Mouse (Mus musculus): ENCODE data around the gene Cdkn2aipnl. TPM values are rescaled to one million over a fixed set of nuclear protein-coding genes. Genes with fewer than 3 reads are reported as not detected.
A peak's percentile ranks its signal among the peaks of the same experiment; 100 is the strongest.

The Cdkn2aipnl gene
- polyA plus RNA-seq, 1 experiment from 2014 or later = 70.8 TPM

GRCm38 (mm10) chr11:52005586-52005985, 38.1 kb downstream of the Cdkn2aipnl start:
- no peak for ATAC-seq (ENCODE audit: insufficient number of reproducible peaks, low FRiP score)
- H3K4me3 ChIP-seq = no peak overlapping the region
- 66% methylated on average over 2 of the region's 2 CpGs for WGBS
- peaks cover 3% of the 10 kb centered on the region; the same call in 1 of the 2 replicates for H3K36me3 ChIP-seq
- H3K9me3 ChIP-seq (replicated peaks) = no peaks in the 10 kb centered on the region
- no peaks in the 10 kb centered on the region for H3K27me3 ChIP-seq (replicated peaks)
- H3K4me2 ChIP-seq = no peak overlapping the region
- no peak overlapping the region for H3K9ac ChIP-seq
- peaks cover 15% of the 10 kb centered on the region for H3K4me1 ChIP-seq (replicated peaks)
- H3K27ac ChIP-seq (ENCODE audit: poor library complexity, severe bottlenecking) = no peak overlapping the region

- no peak overlapping the region for H3K9ac ChIP-seq
- H3K27me3 ChIP-seq (replicated peaks) = no peaks in the 10 kb centered on the region
- peaks cover 3% of the 10 kb centered on the region; the same call in 1 of the 2 replicates for H3K36me3 ChIP-seq
- H3K4me1 ChIP-seq (replicated peaks) = peaks cover 6% of the 10 kb centered on the region; the same call in 1 of the 2 replicates
- WGBS = 83% methylated on average over 11 of the region's 11 CpGs
- no peak for ATAC-seq (ENCODE audit: insufficient number of reproducible peaks, low FRiP score)
- H3K9me3 ChIP-seq (replicated peaks) = no peaks in the 10 kb centered on the region
- no peak overlapping the region for H3K4me3 ChIP-seq
- H3K27ac ChIP-seq (ENCODE audit: poor library complexity, severe bottlenecking) = no peak overlapping the region
- no peak overlapping the region for H3K4me2 ChIP-seq
Measured at GRCm38 (mm10) chr11:52011011-52011410, 43.5 kb downstream of the Cdkn2aipnl start.

DNA sequence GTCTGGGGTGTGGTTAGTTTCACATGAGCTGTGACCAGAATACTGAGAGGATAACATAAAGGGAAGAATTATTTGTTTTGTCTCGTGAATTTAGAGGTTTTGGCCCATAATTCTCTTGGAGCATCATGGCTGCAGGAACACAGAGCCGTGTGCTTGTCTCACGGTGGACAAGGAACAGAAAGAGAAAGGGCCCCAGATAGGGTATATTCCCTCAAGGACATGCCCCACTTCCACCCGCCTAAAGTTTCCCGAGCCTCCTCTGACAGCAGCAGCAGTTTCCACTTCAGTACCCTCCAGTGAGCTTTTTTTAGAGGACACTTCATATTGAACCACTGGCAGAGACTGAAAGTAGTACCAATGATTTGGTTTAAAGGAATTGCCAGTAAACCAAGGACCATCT, 44.1 kb downstream of the Cdkn2aipnl start:
- no peak for ATAC-seq (ENCODE audit: insufficient number of reproducible peaks, low FRiP score)
- Histone ChIP-seq H3K27me3 (replicated peaks) (no peaks in the 10 kb centered on the region), H3K9ac (0 out of 2 replicates have a peak overlapping the region, but pooled peaks have one; percentile 24), H3K9me3 (replicated peaks) (no peaks in the 10 kb centered on the region), H3K4me3 (no peak overlapping the region), H3K4me2 (0 out of 2 replicates have a peak overlapping the region, but pooled peaks have one; percentile 13), H3K4me1 (replicated peaks) (peaks cover 6% of the 10 kb centered on the region; the same call in 1 of the 2 replicates), H3K27ac (ENCODE audit: poor library complexity, severe bottlenecking) (peak overlapping the region; percentile 62), H3K36me3 (peaks cover 3% of the 10 kb centered on the region; the same call in 1 of the 2 replicates)
- WGBS = 47% methylated on average over 5 of the region's 5 CpGs

- WGBS = 45% methylated on average over 9 of the region's 9 CpGs
Measured at GRCm38 (mm10) chr11:52018217-52018616, 50.8 kb downstream of the Cdkn2aipnl start.

More at GRCm38 (mm10) chr11:52018217-52018616, 50.8 kb downstream of the Cdkn2aipnl start:
- Histone ChIP-seq H3K9me3 (replicated peaks) (no peaks in the 10 kb centered on the region), H3K4me3 (no peak overlapping the region), H3K4me1 (replicated peaks) (0 out of 2 replicates have a peak, but pooled peaks cover 4% of the 10 kb centered on the region), H3K27me3 (replicated peaks) (no peaks in the 10 kb centered on the region), H3K27ac (ENCODE audit: poor library complexity, severe bottlenecking) (no peak overlapping the region), H3K4me2 (no peak overlapping the region), H3K36me3 (no peaks in the 10 kb centered on the region), H3K9ac (no peak overlapping the region)
- ATAC-seq (ENCODE audit: insufficient number of reproducible peaks, low FRiP score) = no peak

Other genes with a start within 250 kb of the Cdkn2aipnl start
- gene Sec24a, start 204.0 kb upstream of the Cdkn2aipnl start, polyA plus RNA-seq (2016; fragmentation: Nextera tagmentation; extraction: Ambion mirVana) = 14.6 and 15.2 TPM in 2 replicates
- gene Sar1b, start 204.0 kb upstream of the Cdkn2aipnl start, polyA plus RNA-seq (2016; fragmentation: Nextera tagmentation; extraction: Ambion mirVana) = 123 and 127 TPM in 2 replicates
- 0.57 and 0.81 TPM in 2 replicates for gene Jade2, start 110.0 kb upstream of the Cdkn2aipnl start, polyA plus RNA-seq (2016; fragmentation: Nextera tagmentation; extraction: Ambion mirVana)
- 263 and 265 TPM in 2 replicates for gene Ube2b, start 33.1 kb downstream of the Cdkn2aipnl start, polyA plus RNA-seq (2016; fragmentation: Nextera tagmentation; extraction: Ambion mirVana)
- 8.5 and 9.4 TPM in 2 replicates for gene Cdkl3, start 36.6 kb downstream of the Cdkn2aipnl start, polyA plus RNA-seq (2016; fragmentation: Nextera tagmentation; extraction: Ambion mirVana)
- gene Ppp2ca, start 131.0 kb downstream of the Cdkn2aipnl start, polyA plus RNA-seq (2016; fragmentation: Nextera tagmentation; extraction: Ambion mirVana) = 80.9 and 82.0 TPM in 2 replicates
- gene Olfr1373, start 177.9 kb downstream of the Cdkn2aipnl start, polyA plus RNA-seq (2016; fragmentation: Nextera tagmentation; extraction: Ambion mirVana) = not detected in 2 replicates
- gene Olfr1371, start 246.3 kb downstream of the Cdkn2aipnl start, polyA plus RNA-seq (2016; fragmentation: Nextera tagmentation; extraction: Ambion mirVana) = not detected in 2 replicates